Comparison of ENCODE assay signal across 28 mouse cellular contexts in genomic region chr9:57856456-57856855, GRCm38 (mm10).
"Had no signal": no experiment of that assay in that cellular context is flagged by ENCODE, and none has a peak within 500 bp of the region (broad histone marks: within the 10 kb centered on the region; RNA-seq: fewer than 3 reads in every experiment).

No protein-coding gene starts in this region.

- ATAC-seq: forebrain, embryonic 13.5 days; forebrain, embryonic 14.5 days; forebrain, embryonic 15.5 days; forebrain, embryonic 16.5 days; forebrain, postnatal 0 days had no signal

- H3K4me2 ChIP-seq: embryonic facial prominence, embryonic 12.5 days; embryonic facial prominence, embryonic 13.5 days; embryonic facial prominence, embryonic 15.5 days; forebrain, embryonic 12.5 days; forebrain, embryonic 13.5 days; forebrain, embryonic 15.5 days had no signal

- H3K4me1 ChIP-seq: embryonic facial prominence, embryonic 10.5 days; embryonic facial prominence, embryonic 12.5 days; embryonic facial prominence, embryonic 13.5 days; embryonic facial prominence, embryonic 15.5 days had no signal

- H3K4me3 ChIP-seq: embryonic facial prominence, embryonic 10.5 days; embryonic facial prominence, embryonic 12.5 days; embryonic facial prominence, embryonic 13.5 days; embryonic facial prominence, embryonic 15.5 days; erythroblast, embryonic 14.5 days; forebrain, embryonic 10.5 days; forebrain, embryonic 12.5 days; forebrain, embryonic 13.5 days; forebrain, embryonic 15.5 days; gastrocnemius, adult 2 months; heart, adult 2 months had no signal

- H3K9me3 ChIP-seq: embryonic facial prominence, embryonic 10.5 days; embryonic facial prominence, embryonic 12.5 days; embryonic facial prominence, embryonic 13.5 days; embryonic facial prominence, embryonic 15.5 days; forebrain, embryonic 10.5 days; forebrain, embryonic 12.5 days; forebrain, embryonic 13.5 days; forebrain, embryonic 15.5 days had no signal

- H3K27me3 ChIP-seq: embryonic facial prominence, embryonic 12.5 days; embryonic facial prominence, embryonic 13.5 days; embryonic facial prominence, embryonic 15.5 days; forebrain, embryonic 12.5 days; forebrain, embryonic 15.5 days had no signal

- DNase-seq: cerebellum, adult 2 months; cerebellum, adult 8-10 months; cerebellum, adult 9-10 months; cerebellum, postnatal 10 days; cerebellum, postnatal 14 days; cerebellum, postnatal 25 days; cerebellum, postnatal 36 days; embryo, embryonic 11 days; forebrain, postnatal 0 days; gastrocnemius, adult 2 months; gastrocnemius, postnatal 10 days; gastrocnemius, postnatal 14 days; gastrocnemius, postnatal 25 days; gastrocnemius, postnatal 36 days; heart, adult 11 months; heart, adult 18-20 months; heart, adult 2 months had no signal

- H3K9ac ChIP-seq: embryonic facial prominence, embryonic 12.5 days; embryonic facial prominence, embryonic 13.5 days; embryonic facial prominence, embryonic 15.5 days; forebrain, embryonic 12.5 days; forebrain, embryonic 13.5 days; forebrain, embryonic 15.5 days; forebrain, postnatal 0 days had no signal

- H3K27ac ChIP-seq: embryonic facial prominence, embryonic 10.5 days; embryonic facial prominence, embryonic 12.5 days; embryonic facial prominence, embryonic 13.5 days; embryonic facial prominence, embryonic 15.5 days; forebrain, embryonic 10.5 days; forebrain, embryonic 12.5 days; forebrain, embryonic 13.5 days; forebrain, embryonic 15.5 days; gastrocnemius, adult 2 months; heart, adult 2 months had no signal

- H3K36me3 ChIP-seq: embryonic facial prominence, embryonic 10.5 days; embryonic facial prominence, embryonic 12.5 days; embryonic facial prominence, embryonic 13.5 days; embryonic facial prominence, embryonic 15.5 days; forebrain, embryonic 10.5 days; forebrain, embryonic 12.5 days; forebrain, embryonic 15.5 days had no signal
